Mouse (Mus musculus) olfactory bulb, adult 2 months (tissue): ENCODE results near the gene Max.

Experiments
- CTCF ChIP-seq: fragments of 200-500 bp; IDR thresholded peaks from 2 replicates; pipeline ENCODE4 v1.5.1; 2012; ENCODE audit warnings: low read depth, mild to moderate bottlenecking, low read length, moderate library complexity; ENCODE audit not compliant: insufficient read depth
- POLR2A ChIP-seq: fragments of 200-500 bp; IDR thresholded peaks from 2 replicates; pipeline ENCODE4 v1.6.1; 2012; ENCODE audit warnings: mild to moderate bottlenecking, low read depth, low read length, moderate library complexity; ENCODE audit not compliant: insufficient read depth

DNA sequence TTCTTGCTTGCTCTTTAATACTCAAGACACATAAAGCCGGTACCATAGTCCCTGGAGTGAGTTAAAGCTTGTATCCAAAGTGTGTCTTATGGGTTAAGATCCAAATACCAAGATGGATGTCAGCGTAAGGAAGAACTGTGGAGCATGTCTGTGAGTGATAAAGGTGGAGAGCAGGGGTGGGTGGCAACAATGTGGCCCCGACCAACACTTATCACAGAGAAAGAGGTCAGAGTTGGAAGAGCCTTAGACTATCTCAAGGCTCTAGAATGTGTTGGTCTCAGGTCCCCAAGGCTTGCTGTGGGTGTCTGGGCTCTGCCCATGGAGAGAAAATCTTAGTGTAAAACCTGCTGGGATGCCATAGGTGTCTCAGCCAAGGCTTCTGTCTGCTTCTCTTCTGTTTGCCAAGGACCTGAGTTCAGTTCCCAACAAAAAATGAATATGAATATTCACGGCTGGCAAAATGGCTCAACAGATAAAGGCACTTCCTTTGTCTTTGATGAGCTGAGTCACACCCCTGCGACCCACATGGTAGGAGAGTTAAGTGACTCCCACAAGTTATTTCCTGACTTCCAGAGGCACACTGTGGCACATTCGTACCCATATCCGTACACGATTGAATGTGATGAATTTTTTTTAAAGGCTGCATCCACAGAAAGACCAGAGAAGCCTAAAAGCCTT, 40.7 kb upstream of the Max start:
- TF ChIP-seq POLR2A (no peak), CTCF (no peak)
